Mouse (Mus musculus): ENCODE results near the gene Fam83f. TPM values are rescaled to one million over a fixed set of nuclear protein-coding genes. Genes with fewer than 3 reads are reported as not detected.
A peak's percentile ranks its signal among the peaks of the same experiment; 100 is the strongest.

Fam83f gene
- polyA plus RNA-seq, 1 experiment: not detected

GRCm38 (mm10) chr15:80741836-80742235 is 70.2 kb downstream of the Fam83f start:
- no peak for TF ChIP-seq GATA1 (IDR thresholded peaks at IDR 0.05; ENCODE audit: low read length)

- TF ChIP-seq GATA1 (IDR thresholded peaks at IDR 0.05; ENCODE audit: low read length): no peak
These were observed 71.4 kb downstream of the Fam83f start for GRCm38 (mm10) chr15:80742991-80743474.

- no peak for TF ChIP-seq GATA1 (IDR thresholded peaks at IDR 0.05; ENCODE audit: low read length)
These were observed 72.0 kb downstream of the Fam83f start for GRCm38 (mm10) chr15:80743606-80744005.

GRCm38 (mm10) chr15:80744667-80745422 is 73.2 kb downstream of the Fam83f start:
- peak; percentile 45 for TF ChIP-seq GATA1 (IDR thresholded peaks at IDR 0.05; ENCODE audit: low read length)

- no peak for TF ChIP-seq GATA1 (IDR thresholded peaks at IDR 0.05; ENCODE audit: low read length)
These were observed 77.3 kb downstream of the Fam83f start for GRCm38 (mm10) chr15:80748979-80749378.

Other genes starting within 250 kb of the Fam83f start
- not detected in 2 replicates for gene Enthd1, start 106.7 kb upstream of the Fam83f start, polyA plus RNA-seq (2012)
- 18.2 and 19.7 TPM in 2 replicates for gene Grap2, start 99.3 kb upstream of the Fam83f start, polyA plus RNA-seq (2012)
- 19.5 and 22.6 TPM in 2 replicates for gene Tnrc6b, start 39.5 kb downstream of the Fam83f start, polyA plus RNA-seq (2012)

All from G1E-ER4 (cell line).